Mouse (Mus musculus): ENCODE data around the gene Ltn1. TPM values are rescaled to one million over a fixed set of nuclear protein-coding genes. Genes with fewer than 3 reads are reported as not detected.

Ltn1 gene
- 19.3 and 20.5 TPM in 2 replicates for polyA plus RNA-seq (2015; fragmentation: Nextera tagmentation; extraction: Ambion mirVana)

DNA sequence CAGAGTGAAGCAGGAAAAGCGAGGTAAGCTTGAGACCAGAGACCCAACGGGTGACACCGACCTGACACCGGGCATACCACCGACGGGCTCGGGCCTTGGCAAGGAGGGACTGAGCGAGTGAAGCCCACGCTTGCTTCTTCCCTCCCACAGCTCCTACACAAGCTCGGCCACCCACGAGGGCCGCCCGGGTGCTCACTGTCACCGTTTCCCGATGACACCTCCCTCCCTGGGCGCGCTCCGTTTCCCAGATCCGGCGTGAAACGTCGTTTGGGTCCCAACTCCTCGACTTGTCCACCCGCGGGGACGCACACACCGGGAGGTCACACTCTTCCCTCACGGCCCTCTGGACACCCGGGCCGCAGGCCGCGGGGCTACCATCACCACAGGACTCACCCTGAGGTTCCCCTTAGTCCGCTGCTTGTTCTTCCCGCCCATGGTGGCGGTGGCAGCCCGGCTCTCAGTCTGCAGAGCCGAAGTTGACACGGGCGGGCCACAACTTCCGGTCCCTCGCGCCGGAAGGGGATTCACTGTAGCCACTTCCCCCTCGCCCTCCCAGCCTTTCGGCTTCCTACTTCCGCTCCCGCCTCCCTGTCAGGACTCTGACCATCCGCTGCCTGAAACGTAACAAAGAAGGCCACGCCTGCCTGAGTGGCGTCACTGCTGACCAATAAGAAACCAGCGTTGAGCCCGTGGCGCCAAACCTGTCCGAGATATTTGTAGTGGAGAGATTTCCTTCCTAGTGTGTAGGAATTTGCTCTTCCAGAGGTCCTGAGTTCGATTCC is at the start of gene Ltn1:
Gene Ltn1, minus strand, starts transcription at position 580 of the 782 bp plus-strand sequence.
- H3K36me3 ChIP-seq (ENCODE audit: control insufficient read depth, insufficient read depth, low read length) = no peaks in the 10 kb centered on the region
- peak within 1 kb of the TSS; percentile 70 for H3K27ac ChIP-seq (ENCODE audit: low read length)
- H3K4me3 ChIP-seq (ENCODE audit: low read length) = peak within 1 kb of the TSS; percentile 95
- WGBS = under 1% methylated on average over 56 of the region's 56 CpGs
- H3K4me2 ChIP-seq (ENCODE audit: low read depth, low read length) = peak within 1 kb of the TSS; percentile 80
- no peaks in the 10 kb centered on the region for H3K4me1 ChIP-seq (ENCODE audit: control insufficient read depth, insufficient read depth, low read length)
- H3K9ac ChIP-seq (ENCODE audit: low read depth, low read length) = peak within 1 kb of the TSS; percentile 90
- no peaks in the 10 kb centered on the region for H3K27me3 ChIP-seq (replicated peaks; ENCODE audit: control insufficient read depth, insufficient read depth, low read length)
- H3K9me3 ChIP-seq (ENCODE audit: control insufficient read depth, low read length) = no peaks in the 10 kb centered on the region
- ATAC-seq = peak; percentile 99

DNA sequence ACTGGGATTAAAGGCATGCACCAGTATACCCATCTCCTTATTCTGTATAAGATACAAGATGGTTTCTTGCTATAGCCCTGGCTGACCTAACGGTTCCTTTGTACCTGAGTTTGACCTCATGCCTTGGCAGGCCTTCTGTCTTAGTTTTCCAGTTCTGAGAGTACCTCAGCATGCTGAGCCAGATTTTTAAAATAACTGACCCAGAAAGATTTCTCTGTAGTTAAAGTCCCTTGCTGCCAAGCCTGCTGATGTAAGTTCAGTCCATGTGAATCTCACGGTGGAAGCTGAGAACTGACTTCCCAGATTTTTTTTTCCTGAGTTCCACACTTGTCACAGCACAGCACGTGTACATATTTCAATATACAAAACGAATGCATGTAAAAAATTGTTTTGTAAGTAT is 38.2 kb upstream of the Ltn1 start:
- peaks cover 17% of the 10 kb centered on the region for H3K36me3 ChIP-seq (ENCODE audit: control insufficient read depth, insufficient read depth, low read length)
- no peaks in the 10 kb centered on the region for H3K4me1 ChIP-seq (ENCODE audit: control insufficient read depth, insufficient read depth, low read length)
- WGBS = 90% methylated on average over 4 of the region's 4 CpGs
- H3K9me3 ChIP-seq (ENCODE audit: control insufficient read depth, low read length) = no peaks in the 10 kb centered on the region
- H3K27ac ChIP-seq (ENCODE audit: low read length) = no peak overlapping the region
- no peak for ATAC-seq
- H3K9ac ChIP-seq (ENCODE audit: low read depth, low read length) = no peak overlapping the region
- no peak overlapping the region for H3K4me3 ChIP-seq (ENCODE audit: low read length)
- no peak overlapping the region for H3K4me2 ChIP-seq (ENCODE audit: low read depth, low read length)
- no peaks in the 10 kb centered on the region for H3K27me3 ChIP-seq (replicated peaks; ENCODE audit: control insufficient read depth, insufficient read depth, low read length)

DNA sequence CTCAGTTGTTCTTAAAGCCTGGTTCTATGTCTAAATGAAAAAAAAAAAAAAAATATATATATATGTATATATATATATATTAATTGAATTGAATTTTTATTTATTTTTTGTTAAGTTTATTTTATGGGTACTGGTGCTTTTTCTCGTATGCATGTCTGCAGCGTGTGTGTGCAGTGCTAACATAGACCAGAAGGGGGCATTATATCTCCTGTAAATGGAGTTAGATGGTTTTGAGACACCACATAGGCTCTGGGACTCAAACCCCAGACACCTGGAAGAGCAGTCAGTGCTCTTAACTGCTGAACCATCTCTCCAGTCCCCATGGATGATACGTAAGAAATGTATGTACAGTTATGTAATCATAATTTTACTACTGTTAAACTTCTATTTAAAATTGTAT is 26.3 kb upstream of the Ltn1 start:
- WGBS = 97% methylated on average over 3 of the region's 3 CpGs
- no peak overlapping the region for H3K4me2 ChIP-seq (ENCODE audit: low read depth, low read length)
- H3K9me3 ChIP-seq (ENCODE audit: control insufficient read depth, low read length) = no peaks in the 10 kb centered on the region
- H3K4me1 ChIP-seq (ENCODE audit: control insufficient read depth, insufficient read depth, low read length) = peaks cover 12% of the 10 kb centered on the region
- H3K9ac ChIP-seq (ENCODE audit: low read depth, low read length) = no peak overlapping the region
- no peaks in the 10 kb centered on the region for H3K27me3 ChIP-seq (replicated peaks; ENCODE audit: control insufficient read depth, insufficient read depth, low read length)
- H3K4me3 ChIP-seq (ENCODE audit: low read length) = no peak overlapping the region
- no peak overlapping the region for H3K27ac ChIP-seq (ENCODE audit: low read length)
- no peak for ATAC-seq
- H3K36me3 ChIP-seq (ENCODE audit: control insufficient read depth, insufficient read depth, low read length) = peaks cover 8% of the 10 kb centered on the region; the same call in 1 of the 2 replicates

DNA sequence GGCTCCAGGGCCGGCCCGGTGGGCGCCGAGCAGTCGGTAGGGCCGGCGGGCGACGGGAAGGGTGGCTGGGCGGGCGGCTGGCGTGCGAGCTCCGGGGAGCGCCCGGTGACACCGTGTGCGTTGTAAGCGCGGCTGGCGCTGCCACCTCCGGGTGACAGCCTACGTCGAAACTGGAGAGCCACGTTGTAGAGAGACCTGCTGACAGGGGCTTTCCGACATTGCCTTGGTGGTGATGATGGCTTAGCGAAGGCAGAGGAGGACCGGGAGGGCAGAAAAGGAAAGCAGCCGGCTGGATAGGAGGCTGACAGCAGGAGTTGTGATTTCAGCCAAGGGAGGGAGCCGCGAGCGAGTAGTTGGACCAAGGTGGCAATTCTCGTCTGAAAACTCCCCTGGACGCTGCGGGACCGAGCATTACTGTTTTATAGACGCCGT is 22.8 kb upstream of the Ltn1 start:
- peak overlapping the region; percentile 90 for H3K9ac ChIP-seq (ENCODE audit: low read depth, low read length)
- no peaks in the 10 kb centered on the region for H3K9me3 ChIP-seq (ENCODE audit: control insufficient read depth, low read length)
- H3K27ac ChIP-seq (ENCODE audit: low read length) = peak overlapping the region; percentile 75
- peaks cover 12% of the 10 kb centered on the region for H3K4me1 ChIP-seq (ENCODE audit: control insufficient read depth, insufficient read depth, low read length)
- peak; percentile 84 for ATAC-seq
- H3K36me3 ChIP-seq (ENCODE audit: control insufficient read depth, insufficient read depth, low read length) = peaks cover 3% of the 10 kb centered on the region; the same call in 1 of the 2 replicates
- peak overlapping the region; percentile 81 for H3K4me2 ChIP-seq (ENCODE audit: low read depth, low read length)
- peak overlapping the region; percentile 95 for H3K4me3 ChIP-seq (ENCODE audit: low read length)
- H3K27me3 ChIP-seq (replicated peaks; ENCODE audit: control insufficient read depth, insufficient read depth, low read length) = no peaks in the 10 kb centered on the region
- WGBS = under 1% methylated on average over 36 of the region's 38 CpGs

DNA sequence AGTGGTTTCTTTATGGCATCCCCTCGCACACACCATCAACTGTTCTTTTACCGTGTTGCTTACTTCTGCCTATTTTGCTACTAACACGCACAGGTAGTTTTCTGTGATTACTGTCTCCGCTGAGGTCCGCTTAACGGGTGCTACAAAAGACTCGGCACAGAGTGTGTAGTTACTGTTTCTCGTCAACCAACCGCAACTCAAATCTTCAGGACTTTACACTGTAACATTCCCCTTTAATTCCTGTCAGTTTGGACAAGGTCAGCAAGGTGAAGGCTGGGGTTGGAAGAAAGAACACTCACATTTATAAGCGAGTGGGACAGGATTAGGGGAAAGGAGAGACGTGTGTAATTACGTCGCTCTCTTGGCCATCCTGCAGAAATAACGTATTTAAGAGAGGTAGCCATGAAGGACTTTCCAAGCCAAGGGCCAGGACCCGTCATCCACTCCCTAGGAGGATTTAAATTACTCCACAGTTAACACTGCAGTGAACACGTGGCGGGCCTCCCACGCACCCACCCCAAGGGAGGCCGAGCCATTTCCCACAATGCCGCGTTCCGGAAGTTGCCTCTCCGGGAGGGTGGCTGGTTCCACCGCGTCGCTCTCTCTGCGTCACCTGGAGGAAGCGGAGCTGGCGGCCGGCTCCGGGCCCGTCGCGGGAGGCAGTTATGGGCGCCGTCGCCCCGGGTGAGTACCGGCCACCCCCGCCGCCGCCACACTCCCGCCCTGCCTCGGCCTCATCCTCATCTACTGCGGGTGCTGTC is 22.2 kb upstream of the Ltn1 start, which contains the start of gene Usp16:
Gene Usp16, plus strand, starts transcription at position 285 of the 761 bp plus-strand sequence.
- peak within 1 kb of the TSS; percentile 95 for H3K4me3 ChIP-seq (ENCODE audit: low read length)
- H3K9me3 ChIP-seq (ENCODE audit: control insufficient read depth, low read length) = no peaks in the 10 kb centered on the region
- H3K27me3 ChIP-seq (replicated peaks; ENCODE audit: control insufficient read depth, insufficient read depth, low read length) = no peaks in the 10 kb centered on the region
- H3K36me3 ChIP-seq (ENCODE audit: control insufficient read depth, insufficient read depth, low read length) = peaks cover under 1% of the 10 kb centered on the region; the same call in 1 of the 2 replicates
- 8% methylated on average over 45 of the region's 45 CpGs for WGBS
- peaks cover 12% of the 10 kb centered on the region for H3K4me1 ChIP-seq (ENCODE audit: control insufficient read depth, insufficient read depth, low read length)
- peak within 1 kb of the TSS; percentile 75 for H3K27ac ChIP-seq (ENCODE audit: low read length)
- H3K9ac ChIP-seq (ENCODE audit: low read depth, low read length) = peak within 1 kb of the TSS; percentile 90
- H3K4me2 ChIP-seq (ENCODE audit: low read depth, low read length) = peak within 1 kb of the TSS; percentile 81
- ATAC-seq = peak; percentile 99

DNA sequence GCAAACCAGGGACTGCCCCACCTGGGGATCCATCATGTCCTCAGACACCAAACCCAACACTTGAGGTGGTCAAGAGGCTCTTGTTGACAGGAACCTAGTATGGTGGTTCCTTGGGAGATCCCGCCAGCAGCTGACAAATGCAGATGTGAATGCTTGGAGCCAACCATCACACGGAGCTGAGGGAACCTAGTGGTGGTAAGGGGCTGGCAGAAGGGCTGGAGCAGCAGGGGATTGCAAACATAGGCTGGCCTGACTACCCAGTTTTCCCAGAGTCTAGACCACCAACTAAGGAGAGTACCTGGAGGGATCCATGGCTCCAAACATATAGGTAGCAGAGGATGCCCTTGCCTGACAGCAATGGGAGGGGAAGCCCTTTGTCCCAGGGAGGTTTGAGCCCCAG is 20.8 kb upstream of the Ltn1 start:
- peaks cover 12% of the 10 kb centered on the region for H3K4me1 ChIP-seq (ENCODE audit: control insufficient read depth, insufficient read depth, low read length)
- H3K9me3 ChIP-seq (ENCODE audit: control insufficient read depth, low read length) = no peaks in the 10 kb centered on the region
- H3K36me3 ChIP-seq (ENCODE audit: control insufficient read depth, insufficient read depth, low read length) = no peaks in the 10 kb centered on the region
- H3K27ac ChIP-seq (ENCODE audit: low read length) = no peak overlapping the region
- 77% methylated on average over 2 of the region's 2 CpGs for WGBS
- H3K4me3 ChIP-seq (ENCODE audit: low read length) = no peak overlapping the region
- H3K27me3 ChIP-seq (replicated peaks; ENCODE audit: control insufficient read depth, insufficient read depth, low read length) = no peaks in the 10 kb centered on the region
- H3K4me2 ChIP-seq (ENCODE audit: low read depth, low read length) = no peak overlapping the region
- H3K9ac ChIP-seq (ENCODE audit: low read depth, low read length) = no peak overlapping the region
- no peak for ATAC-seq

DNA sequence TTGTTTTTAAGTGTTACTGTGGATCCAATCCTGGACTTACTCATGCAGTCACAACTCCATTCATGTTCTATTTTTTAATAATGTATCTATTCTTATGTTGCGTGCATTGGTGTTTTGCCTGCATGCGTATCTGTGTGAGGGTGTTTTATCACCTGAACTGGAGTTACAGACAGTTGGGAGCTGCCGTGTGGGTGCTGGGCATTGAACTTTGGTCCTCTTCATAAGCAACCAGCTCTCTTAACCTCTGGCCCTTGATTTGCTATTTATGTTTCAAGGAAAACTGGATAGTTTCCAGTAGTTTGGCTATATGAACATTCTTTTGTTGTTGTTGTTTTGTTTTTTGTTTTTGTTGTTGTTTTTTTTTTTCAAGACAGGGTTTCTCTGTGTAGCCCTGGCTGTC is 13.1 kb upstream of the Ltn1 start:
- peaks cover 9% of the 10 kb centered on the region for H3K4me1 ChIP-seq (ENCODE audit: control insufficient read depth, insufficient read depth, low read length)
- no peaks in the 10 kb centered on the region for H3K36me3 ChIP-seq (ENCODE audit: control insufficient read depth, insufficient read depth, low read length)
- 86% methylated on average over 3 of the region's 3 CpGs for WGBS
- H3K4me3 ChIP-seq (ENCODE audit: low read length) = no peak overlapping the region
- H3K9ac ChIP-seq (ENCODE audit: low read depth, low read length) = no peak overlapping the region
- H3K9me3 ChIP-seq (ENCODE audit: control insufficient read depth, low read length) = no peaks in the 10 kb centered on the region
- no peaks in the 10 kb centered on the region for H3K27me3 ChIP-seq (replicated peaks; ENCODE audit: control insufficient read depth, insufficient read depth, low read length)
- H3K4me2 ChIP-seq (ENCODE audit: low read depth, low read length) = no peak overlapping the region
- no peak overlapping the region for H3K27ac ChIP-seq (ENCODE audit: low read length)
- no peak for ATAC-seq

DNA sequence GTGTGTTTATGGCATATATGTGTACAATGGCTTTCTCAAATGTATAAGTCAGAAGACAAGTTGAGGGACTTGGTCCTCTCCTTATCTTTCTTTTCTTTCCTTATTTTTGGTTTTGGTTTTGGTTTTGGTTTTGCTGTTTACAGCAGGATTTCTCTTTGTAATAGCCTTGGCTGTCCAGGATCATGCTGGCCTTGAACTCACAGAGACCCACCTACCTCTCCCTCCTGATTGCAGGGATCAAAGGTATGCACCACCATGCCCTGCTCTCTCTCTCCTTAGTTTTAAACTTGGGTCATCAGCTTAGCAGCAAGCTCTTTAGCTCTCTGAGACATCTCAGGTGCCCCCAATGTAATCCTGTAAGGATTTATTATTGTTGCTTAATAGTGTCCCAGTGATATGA is 12.7 kb upstream of the Ltn1 start:
- H3K4me2 ChIP-seq (ENCODE audit: low read depth, low read length) = no peak overlapping the region
- no peak overlapping the region for H3K27ac ChIP-seq (ENCODE audit: low read length)
- no peak for ATAC-seq

GRCm38 (mm10) chr16:87444071-87444470 is 11.7 kb upstream of the Ltn1 start:
- H3K9me3 ChIP-seq (ENCODE audit: control insufficient read depth, low read length) = no peaks in the 10 kb centered on the region
- no peak overlapping the region for H3K4me2 ChIP-seq (ENCODE audit: low read depth, low read length)
- H3K4me1 ChIP-seq (ENCODE audit: control insufficient read depth, insufficient read depth, low read length) = peaks cover 11% of the 10 kb centered on the region
- no peaks in the 10 kb centered on the region for H3K36me3 ChIP-seq (ENCODE audit: control insufficient read depth, insufficient read depth, low read length)
- no peak overlapping the region for H3K9ac ChIP-seq (ENCODE audit: low read depth, low read length)
- WGBS = 52% methylated on average over 1 of the region's 1 CpGs
- H3K27ac ChIP-seq (ENCODE audit: low read length) = no peak overlapping the region
- ATAC-seq = no peak
- no peak overlapping the region for H3K4me3 ChIP-seq (ENCODE audit: low read length)
- no peaks in the 10 kb centered on the region for H3K27me3 ChIP-seq (replicated peaks; ENCODE audit: control insufficient read depth, insufficient read depth, low read length)

More for the DNA sequence above, 12.7 kb upstream of the Ltn1 start:
- Histone ChIP-seq H3K4me3 (ENCODE audit: low read length) (no peak overlapping the region), H3K4me1 (ENCODE audit: control insufficient read depth, insufficient read depth, low read length) (peaks cover 9% of the 10 kb centered on the region), H3K9me3 (ENCODE audit: control insufficient read depth, low read length) (no peaks in the 10 kb centered on the region), H3K9ac (ENCODE audit: low read depth, low read length) (no peak overlapping the region), H3K36me3 (ENCODE audit: control insufficient read depth, insufficient read depth, low read length) (no peaks in the 10 kb centered on the region), H3K27me3 (replicated peaks; ENCODE audit: control insufficient read depth, insufficient read depth, low read length) (no peaks in the 10 kb centered on the region)
